Mouse (Mus musculus) common myeloid progenitor, adult 5-6 weeks (primary cell): ENCODE results near the gene Klhdc1. TPM values are rescaled to one million over a fixed set of nuclear protein-coding genes. Genes with fewer than 3 reads are reported as not detected.

Experiments used
- ATAC-seq: replicated peaks from 2 replicates; pipeline ENCODE4 v1.8.0; 2016; ENCODE audit warnings: low read depth, mild to moderate bottlenecking, moderate TSS enrichment, inconsistent platforms; ENCODE audit not compliant: poor library complexity, severe bottlenecking
- total RNA-seq: library from RNA; stranded (forward); fragments of 200-1000, 187-1606 nt; gene quantifications from 2 replicates; pipeline ENCODE4 v1.2.3, GENCODE M21; 2017

Gene Klhdc1
- total RNA-seq, 1 experiment from 2014 or later, result 9.2 TPM

DNA sequence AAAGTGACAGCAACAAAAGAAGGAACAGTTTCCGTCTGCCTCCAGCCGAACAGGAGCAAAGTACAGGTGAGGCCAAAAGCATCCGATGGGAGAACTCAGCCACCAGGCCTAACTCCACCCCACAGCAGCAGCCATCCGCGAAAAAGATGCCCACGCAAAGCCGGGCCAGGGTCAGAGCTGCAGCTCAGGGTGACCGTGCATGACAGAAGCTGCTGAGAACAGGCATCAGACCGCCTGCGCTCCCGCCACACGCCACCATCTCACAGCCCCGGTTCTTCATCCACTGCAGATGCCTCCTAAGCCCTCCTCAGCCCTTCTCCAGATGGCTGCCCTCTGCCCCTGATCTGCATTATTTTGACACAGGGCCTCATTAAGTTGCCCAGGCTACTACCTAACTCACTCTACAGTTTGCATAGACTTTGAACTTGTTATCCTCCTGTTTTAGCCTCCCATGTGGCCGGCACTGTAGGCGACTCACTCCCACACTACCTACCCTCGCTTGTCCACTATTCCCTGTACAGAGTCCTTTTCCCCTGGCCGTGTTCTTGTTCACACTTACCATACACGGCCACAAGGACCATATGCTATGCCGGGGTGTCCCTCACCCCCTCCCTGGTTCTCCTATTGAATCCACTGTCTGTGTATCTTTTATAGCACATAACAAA lies 20.2 kb upstream of the Klhdc1 start:
- no peak for ATAC-seq

DNA sequence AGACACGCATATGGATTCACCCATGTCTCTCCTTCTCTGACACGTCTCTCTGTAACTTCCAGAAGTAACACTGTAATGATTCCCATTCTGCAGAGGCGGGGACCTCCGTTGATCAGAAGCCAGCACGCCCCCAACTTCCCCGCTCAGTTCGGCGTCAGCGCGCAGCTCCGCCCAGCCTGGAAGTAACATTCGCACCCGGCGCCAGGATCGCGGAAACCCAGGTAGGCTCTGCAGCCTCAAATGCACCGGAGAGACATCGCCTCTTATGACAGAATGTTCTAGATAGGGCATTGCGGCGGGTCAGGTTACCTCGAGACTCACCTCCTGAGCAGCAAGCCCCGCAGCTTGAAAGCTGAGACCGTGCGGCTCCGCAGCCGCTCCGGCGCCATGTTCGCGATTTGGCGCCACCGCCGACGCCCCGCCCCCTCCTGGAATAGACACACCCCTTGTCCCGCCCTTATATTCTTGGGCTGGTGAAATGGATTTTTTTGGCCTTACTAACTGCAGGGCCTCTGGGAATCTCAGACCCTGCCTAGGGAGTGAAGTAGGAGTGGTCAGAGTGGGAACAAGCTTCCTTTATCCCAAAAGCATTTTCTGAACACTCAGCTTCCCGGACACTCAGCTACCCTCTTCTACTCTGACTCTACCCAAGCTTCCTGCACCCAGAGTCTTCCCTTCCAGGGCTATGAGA lies 13.1 kb upstream of the Klhdc1 start, which contains the start of gene Pole2:
TSS of gene Pole2 (minus strand) at position 420 of the 691 bp plus-strand sequence.
- ATAC-seq, result peak; percentile 94

DNA sequence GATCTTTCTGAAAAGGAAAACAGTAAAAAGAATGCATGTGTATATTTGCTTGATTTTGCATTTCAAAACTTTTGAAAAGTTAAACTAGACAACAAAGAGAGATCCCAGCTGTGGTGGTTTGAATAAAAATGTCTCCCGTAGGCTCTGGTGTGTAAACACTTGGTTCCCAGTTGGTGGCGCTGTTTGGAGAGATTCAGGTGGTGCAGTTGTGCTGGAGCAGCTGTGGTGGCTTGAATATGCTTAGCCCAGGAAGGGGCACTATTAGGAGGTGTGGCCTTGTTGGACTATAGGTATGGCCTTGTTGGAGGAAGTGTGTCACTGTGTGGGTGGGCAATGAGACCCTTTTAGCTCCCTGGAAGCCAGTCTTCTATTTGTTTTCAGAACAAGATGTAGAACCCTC lies 11.7 kb upstream of the Klhdc1 start:
- peak; percentile 68 for ATAC-seq

DNA sequence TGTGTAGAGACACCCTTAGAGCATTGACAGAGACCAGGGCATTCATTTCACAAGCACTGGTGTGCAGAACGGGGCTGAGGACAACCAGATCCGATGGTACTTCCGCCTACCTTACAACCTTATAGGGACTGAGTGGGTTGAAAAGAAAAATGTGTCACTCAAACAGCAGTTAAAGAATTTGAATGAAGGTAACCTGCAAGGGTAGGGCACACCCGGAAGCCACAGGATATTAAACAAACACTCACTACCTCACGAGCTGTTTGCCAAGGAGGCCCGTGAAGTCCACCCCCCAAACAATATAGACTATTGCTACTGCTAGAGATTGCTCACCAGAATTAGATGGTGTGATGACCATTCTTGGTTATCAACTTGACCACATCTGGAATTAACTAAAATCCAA lies 5.2 kb upstream of the Klhdc1 start:
- ATAC-seq, result no peak

DNA sequence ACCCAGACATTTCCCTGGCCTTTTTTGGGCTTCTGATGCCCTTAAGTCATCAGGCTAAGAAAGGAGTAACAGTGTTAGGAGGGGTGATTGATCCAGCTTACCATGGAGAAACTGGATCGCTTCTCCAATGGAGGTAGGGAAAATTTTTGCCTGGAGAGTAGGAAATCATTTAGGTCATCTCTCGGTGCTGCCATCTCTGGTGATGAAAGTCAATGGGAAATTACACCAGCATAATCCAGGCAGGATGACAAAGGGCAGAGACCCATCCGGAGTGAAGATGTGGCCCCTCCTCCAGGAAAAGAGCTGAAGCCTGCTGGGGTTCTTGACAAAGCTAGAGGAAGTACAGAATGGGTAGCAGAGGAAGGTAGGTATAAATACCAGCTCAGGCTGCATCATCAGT lies 2.7 kb upstream of the Klhdc1 start:
- no peak for ATAC-seq

DNA sequence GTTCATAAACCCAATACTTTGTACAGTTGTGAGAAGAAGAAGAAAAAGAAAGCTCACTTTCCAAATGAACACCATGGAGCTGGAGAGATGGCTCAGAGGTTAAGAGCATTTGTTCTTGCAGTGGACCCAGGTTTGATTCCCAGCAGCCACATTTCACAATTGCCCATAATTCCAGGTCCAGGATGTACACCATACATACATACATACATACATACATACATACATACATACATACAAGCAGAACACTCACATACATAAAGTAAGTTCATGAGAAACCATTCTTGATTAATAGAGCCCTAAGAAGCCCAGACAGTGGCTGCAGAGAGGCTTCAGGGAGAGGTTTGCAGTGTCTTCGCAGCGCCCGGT lies 412 bp downstream of the Klhdc1 start:
- no peak for ATAC-seq

DNA sequence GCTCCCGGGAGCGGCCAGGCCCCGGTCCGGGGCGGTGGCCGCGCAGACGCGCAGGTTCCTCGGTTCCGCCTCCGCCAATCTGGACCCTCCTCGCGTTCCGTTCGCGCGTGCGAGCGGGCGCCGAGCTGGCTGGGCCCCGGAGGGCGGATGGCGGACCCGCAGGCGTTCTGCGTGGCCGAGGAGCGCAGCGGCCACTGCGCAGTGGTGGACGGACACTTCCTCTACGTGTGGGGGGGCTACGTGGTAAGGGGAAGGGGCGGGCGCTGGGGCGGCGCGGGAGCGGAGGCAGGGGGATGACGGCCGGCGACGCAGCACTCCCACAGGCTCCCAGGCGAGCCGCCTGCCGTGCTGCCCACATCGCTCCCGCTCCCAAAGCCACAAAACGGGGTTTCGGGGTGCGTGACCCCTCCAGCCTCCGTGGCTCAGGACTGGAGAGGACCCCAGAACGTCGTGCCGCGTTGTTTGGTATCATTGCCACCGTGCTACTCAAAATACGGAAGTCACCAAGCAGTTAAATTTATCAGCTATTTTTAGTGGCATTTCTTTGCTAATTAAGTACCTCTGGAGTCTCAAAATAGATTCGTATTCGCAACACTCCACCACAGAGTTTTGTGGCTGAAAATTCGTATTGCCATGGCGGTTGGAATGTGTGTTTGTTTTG lies 925 bp downstream of the Klhdc1 start:
- peak; percentile 78 for ATAC-seq

DNA sequence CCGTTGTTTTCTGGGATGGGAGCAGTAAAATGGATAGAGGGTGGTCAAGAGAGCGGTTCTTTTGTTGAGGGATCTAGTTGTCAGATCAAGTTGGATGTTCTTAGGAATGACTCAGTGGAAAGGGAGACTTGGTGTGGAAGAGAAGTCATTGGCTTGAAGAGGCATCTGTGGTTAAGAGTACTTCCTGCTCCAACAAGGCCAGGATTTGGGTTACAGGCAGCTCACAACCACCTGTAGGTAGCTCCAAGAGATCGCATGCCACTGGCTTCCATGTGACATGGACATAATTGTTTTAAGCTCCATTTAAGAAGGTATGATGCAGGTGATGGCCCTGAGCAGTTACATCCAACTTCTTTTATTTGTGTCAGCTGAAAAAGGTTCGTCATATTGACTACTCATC lies 8.8 kb downstream of the Klhdc1 start:
- ATAC-seq, result 0 out of 2 replicates have a peak, but pooled peaks have one; percentile 45

DNA sequence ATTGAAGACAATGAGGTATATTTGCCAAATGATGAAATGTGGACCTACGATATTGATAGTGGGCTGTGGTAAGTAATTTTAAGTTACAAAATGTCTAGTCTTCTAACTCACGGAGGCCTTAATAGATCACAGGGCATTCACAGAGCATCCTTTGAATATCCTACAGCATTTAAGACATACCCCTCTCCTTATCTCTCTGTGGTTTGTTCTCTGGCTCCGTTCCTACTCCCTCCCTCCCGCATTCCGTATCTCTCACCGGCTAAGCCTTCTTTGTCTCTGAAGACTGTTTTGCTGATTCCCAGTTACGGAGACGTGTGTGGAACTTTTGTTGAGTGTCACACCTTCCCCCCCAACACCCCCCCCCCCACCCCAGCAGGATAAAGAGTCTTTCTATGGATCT lies 9.8 kb downstream of the Klhdc1 start:
- ATAC-seq, result peak; percentile 87

DNA sequence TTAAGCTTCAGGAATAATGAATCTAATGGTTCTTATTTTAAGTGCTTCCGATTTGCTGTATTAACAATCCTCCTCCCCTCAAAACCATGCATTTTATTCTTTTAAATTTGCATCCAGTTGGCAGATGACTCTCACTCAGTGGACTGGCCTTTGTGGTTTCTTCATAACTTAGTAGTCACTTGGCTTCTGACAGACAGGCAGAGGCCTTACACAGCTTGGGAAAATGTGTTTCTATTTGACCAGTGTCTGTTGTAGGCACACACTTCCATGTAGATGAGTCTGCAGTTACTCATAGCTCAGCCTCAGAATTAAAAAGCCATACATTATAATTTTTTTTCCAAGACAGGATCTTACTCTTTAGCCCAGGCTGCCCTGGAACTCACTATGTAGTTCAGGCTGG lies 12.8 kb downstream of the Klhdc1 start:
- no peak for ATAC-seq

DNA sequence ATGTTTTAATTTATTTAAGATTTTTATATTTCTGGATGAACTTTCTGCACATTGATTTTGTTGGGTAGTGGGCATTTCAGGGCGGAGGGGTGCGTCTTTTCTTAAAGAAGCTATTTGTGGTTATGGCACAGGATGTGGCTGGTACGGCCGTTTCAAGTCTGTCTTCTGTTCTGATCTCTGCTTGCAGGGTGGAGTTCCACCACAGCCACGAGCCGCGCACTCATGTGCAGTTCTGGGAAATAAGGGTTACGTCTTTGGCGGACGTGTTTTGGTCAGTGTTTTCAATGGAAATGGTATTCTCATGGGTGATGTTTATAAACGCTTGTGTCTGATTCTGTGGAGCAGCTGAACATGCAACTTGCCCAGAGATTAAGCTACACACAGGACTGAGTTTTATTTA lies 16.9 kb downstream of the Klhdc1 start:
- peak; percentile 95 for ATAC-seq

DNA sequence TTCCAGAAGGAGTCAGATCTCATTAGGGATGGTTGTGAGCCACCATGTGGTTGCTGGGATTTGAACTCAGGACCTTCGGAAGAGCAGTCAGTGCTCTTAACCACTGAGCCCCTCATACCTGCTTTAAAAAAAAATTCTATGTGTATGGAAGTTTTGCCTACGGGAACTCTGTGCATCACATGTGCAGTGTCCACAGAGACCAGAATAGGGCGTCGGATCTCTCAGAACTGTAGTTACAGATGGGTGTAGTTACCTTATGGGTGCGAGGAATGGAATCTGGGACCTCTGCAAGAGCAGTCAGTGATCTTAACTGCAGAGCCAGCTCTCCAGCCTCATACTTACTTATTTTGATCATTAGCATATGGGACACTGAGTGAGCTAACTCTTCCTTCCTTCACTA lies 21.3 kb downstream of the Klhdc1 start:
- ATAC-seq, result no peak

DNA sequence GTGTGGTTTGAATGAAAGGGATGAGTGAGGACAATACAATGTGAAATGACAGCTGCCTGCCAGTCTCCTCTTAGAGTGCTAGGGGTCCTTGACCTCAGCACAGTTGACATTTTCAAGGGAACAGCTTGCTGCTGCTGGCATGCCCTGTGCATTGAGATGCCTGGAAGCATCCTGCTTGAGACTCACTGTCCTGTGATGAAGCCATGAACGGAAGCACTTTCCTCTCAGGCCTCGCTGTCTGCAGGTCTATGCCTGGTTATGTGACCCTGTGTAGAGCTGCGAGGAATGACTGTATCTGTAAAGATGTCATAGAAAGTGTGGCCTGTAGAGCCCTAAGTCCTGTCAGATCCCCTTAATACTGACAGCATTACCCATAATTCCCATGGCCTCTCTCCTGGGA lies 24.1 kb downstream of the Klhdc1 start:
- no peak for ATAC-seq

DNA sequence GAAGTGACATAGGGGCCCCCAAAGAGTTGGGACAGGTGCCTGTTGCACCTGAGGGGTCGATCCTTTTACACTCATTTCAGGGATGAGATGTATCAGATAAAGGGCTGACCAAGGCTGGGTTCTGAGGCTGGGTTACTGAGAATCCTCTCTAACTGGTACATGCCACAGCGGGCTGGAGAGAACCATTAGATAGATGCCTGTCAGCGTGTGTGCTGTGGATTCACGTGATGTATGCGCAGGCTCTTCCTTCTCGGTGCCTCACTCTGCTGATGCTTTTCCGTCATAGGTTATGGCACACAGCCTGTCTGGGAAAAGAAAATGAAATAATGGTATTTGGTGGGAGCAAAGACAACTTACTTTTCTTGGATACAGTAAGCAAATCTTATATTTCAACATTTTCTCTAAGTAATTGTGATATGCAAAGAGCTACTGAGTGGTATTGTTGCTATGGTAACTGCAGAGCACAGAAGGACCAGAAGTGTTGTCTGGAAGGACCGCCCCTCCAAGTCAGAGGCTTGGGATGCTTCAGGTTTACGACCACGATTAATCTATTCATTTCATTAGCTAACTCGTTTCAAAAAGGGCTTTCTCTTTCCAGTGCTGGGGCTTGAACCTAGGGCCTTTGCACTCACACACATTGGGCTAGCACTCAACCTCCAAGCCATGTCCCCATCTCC lies 27.1 kb downstream of the Klhdc1 start:
- no peak for ATAC-seq

DNA sequence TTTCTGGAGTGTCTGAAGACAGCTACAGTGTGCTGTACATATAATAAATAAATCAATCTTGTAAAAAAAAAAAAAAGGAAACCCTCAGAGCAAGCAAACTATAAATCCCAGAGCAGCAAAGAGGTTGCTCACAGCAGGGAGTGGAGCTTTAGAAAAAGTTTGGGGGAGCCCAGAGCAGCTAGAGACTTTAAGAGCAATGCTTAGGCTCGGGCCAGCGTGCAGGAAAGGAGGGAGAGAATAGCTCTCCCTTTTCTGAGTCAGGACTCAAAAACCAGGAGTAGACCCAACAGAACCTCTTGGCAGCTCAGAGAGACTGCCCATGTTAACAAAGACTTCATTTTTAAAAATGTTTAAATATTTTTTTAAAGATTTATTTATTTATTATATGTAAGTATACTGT lies 28.0 kb downstream of the Klhdc1 start:
- no peak for ATAC-seq

DNA sequence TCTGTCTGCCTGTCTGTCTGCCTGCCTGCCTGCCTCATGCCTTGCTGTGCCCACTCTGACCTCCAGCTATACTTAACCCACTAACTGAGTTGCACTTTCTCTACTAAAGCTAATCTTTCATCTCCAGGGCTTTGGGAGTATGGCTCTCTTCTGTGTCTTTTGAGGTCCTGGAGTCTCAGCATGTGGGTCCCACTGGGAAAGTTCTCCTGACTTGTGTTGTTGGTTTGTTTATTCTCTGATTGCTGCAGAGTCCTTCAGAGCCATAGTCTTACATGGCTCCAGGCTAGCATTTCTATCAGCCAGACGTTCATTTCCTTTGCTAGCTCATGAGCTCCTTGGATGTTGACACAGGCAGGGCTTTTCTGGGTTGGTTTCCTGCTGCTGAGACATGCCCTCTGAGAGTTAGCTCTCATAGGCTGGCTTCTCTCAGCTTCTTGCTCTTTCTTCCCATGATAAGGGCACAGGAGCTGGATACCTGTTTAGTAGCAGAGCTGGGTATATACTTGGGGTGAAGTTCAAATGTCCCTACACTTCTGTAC lies 39.0 kb downstream of the Klhdc1 start:
- ATAC-seq, result no peak

DNA sequence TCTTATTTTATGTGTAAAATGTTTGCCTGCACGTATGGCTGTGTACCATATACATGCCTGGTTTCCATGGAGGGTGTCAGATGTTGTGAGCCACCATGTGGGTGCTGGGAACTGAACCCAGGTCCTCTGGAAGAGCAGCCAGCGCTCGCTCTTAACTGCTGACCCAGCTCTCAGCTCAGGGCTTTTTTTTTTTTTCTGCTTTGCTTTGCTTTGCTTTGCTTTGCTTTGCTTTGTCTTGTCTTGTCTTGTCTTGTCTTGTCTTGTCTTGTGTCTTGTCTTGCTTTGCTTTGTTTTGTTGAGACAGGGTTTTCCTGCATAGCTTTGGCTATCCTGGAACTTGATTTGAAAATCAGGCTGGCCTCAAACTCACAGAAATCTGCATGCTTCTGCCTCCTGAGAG lies 39.9 kb downstream of the Klhdc1 start:
- no peak for ATAC-seq

DNA sequence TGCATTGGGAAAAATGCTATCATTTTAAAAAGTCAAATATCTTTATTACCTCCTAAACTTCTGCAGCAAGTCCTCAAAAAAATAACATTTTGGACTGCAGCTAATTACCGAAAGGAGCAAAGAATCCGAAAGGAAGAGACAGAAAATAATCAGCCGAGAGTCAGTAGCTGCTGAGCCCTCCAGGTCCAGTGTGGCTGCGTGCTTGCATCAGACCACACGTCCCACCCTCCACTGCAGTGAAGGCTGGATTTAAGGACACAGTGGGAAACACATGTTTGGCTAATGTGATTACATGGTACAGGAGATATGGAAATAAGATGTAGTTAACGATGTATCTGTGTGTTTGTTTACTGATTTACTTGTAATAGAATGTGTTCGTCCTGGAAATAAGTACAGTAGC lies 42.2 kb downstream of the Klhdc1 start:
- no peak for ATAC-seq

DNA sequence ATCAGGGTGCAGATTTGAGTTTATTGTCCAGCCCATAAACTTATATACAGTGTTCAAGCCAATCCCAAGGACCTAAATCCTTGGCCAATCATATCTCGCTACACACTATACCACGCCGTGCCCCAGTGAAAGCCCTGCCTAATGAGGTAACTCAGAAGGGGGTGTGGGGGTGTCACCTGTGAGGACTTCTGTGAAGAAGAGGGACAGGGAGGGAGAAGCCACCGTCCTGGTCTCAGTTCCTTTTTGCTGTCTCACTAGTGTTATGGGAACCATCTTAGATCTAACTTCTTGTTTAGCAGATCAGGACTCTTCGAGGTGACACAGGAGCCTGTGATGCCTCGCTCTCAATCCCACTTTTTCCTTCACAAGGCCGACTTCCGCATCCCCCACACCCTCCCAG lies 46.6 kb downstream of the Klhdc1 start:
- ATAC-seq, result peak; percentile 45; the same call in 1 of the 2 replicates

DNA sequence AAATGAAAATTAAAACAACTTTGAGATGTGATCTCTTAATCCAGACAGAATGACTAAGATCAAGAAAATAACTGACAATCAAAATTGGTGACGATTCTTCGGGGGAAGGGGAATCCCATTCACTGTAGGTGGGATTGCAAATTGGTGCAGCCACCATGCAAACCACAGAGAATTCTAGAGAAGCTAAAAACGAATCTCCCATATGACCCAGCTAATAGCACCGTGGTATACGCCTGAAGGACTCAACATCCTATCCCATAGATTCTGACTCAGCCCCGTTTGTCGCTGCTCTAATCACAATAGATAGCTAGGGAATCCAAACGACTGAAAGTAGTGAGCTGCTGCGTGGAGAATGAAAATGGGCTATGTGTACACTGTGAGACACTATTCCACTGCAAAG lies 47.7 kb downstream of the Klhdc1 start:
- ATAC-seq, result no peak

DNA sequence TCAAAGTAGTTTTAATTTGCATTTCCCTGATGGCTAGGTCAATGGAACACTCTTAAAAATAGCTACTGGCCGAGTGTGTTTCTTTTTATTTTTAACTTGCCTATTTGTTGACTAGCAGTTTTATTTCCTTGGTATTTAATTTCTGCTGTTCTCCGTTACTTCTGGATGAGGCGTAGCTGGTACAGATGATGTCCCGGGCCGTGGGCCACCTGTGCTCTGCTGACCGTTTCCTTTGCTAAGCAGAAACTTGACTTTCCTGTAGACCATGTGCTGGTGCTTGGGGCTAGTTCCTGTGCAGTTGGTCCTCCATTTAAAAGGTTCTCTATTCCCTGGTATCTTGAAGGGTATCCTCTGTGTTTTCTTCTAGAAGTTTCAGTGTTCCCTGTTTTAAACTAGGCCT lies 51.4 kb downstream of the Klhdc1 start:
- no peak for ATAC-seq
